Mouse (Mus musculus) induced T-regulatory cell, adult 2 months (primary cell): Measurements from ENCODE around the gene Gm14139.
A peak's percentile ranks its signal among the peaks of the same experiment; 100 is the strongest.
"Not testable (repeated sequence)": the region's sequence is repeated elsewhere in the genome, so short reads cannot be mapped to it uniquely, and the experiment has no call there.

Experiments used
- DNase-seq: peaks from one replicate; pipeline ENCODE4 v3.0.0-alpha.2; 2012; ENCODE audit warnings: low read depth

Gene Gm14139

DNA sequence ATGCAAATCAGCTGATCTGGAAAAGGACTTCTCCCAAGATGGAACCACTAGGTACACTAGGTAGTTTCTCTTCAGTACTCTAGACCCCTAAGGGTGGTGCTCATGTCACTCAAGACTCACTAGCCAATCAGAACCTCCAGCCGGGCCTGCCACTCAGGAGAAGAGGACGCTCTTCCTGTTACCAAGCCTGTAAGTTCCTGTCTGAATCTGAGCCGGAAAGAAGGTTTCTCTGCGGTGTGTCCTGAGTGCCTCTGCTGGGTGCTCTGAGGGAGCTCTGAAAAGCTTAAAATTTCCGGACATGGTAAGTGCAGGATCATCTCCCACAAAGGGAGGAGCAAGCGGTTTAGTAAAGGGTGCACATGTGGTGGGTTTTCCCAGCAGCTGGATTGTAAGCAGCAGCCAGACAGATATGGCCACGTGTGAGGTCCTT is at the start of gene Gm14139:
TSS of gene Gm14139 (plus strand) at position 186 of the 430 bp plus-strand sequence.
- DNase-seq, result peak; percentile 6

GRCm38 (mm10) chr2:150132002-150132401 is 49.6 kb upstream of the Gm14139 start:
- not testable (repeated sequence) for DNase-seq

- no peak for DNase-seq
These were observed 48.8 kb upstream of the Gm14139 start for GRCm38 (mm10) chr2:150132773-150133172.

DNA sequence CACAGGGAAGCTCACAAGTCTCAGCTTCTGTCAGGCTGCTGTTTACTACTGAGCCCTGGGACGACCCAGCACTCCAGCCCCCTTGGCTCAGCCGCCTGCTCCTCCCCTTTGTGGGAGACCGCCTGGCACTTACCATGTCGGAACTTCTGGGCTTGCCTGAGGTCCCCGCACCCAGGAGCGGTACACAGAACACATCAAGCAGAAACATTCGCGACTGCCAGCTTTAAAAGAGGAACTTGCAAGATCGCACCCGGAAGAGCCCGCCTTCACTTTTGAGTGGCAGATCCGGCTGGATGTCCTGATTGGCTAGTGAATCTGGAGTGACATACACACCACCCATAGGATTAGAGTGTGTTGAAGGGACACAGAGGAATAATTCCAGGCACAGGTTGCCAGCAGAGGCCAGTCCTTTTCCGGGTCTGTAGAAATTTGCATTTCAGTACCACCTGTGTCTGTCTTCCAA is 45.1 kb upstream of the Gm14139 start, which contains the start of gene Zfp120:
TSS of gene Zfp120 (minus strand) at position 274 of the 463 bp plus-strand sequence.
- peak; percentile 94 for DNase-seq

DNA sequence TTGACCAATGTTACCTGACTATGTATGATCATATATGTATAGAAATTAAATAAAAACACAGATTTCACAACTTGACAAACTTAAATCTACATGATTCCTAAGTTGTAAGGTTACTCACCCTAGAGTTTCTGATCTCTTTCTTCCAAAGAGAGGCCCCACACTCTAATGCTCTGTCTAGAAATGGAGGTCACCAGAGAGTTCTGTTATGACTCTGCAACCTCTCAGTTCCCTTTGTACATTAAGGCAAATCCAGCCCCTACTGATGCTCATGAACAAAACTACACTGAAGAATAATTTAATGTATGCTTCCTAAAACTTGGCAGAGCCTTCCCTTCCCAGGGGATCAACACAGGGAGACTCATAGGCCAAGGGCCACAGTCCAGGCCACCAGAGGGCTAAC is 14.9 kb upstream of the Gm14139 start:
- DNase-seq, result no peak

DNA sequence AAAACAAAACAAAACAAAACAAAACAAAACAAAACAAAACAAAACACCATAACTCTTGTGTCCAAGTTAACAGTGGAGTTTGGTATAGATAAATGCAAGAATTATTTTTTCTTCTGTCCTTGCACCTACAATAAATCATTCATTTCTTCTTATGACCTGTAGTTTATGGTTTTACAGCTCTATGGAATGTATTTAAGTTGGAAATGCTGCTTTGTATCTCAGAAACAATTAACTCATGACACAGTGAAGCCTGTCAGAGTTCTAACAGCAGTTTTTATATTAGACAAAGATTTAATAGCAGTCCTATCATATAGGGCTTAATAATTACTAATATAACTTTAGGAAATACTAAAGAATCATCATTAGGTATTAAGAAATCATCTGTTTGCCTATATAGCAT is 7.7 kb upstream of the Gm14139 start:
- no peak for DNase-seq

GRCm38 (mm10) chr2:150179579-150179978 is 2.0 kb upstream of the Gm14139 start, which contains the start of gene Gm10770:
Gene Gm10770, minus strand, starts transcription at chr2:150179679.
- DNase-seq, result not testable (repeated sequence)

DNA sequence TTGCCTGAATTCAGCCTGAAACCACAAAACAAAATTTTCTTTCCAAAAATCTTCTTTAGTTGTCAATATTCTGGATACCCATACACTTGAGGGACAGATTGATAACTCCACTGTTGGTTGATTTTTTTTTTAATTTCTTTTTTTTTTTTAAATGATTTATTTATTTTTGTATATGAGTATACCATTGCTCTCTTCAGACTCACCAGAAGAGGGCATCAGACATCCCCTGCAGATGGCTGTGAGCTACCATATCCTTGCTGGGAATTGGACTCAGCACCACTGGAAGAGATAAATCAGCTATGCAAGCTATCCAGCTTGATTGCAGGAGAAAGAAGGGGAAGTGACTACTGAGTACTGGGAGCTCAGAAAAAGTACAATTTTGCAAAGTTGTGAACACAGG is 509 bp upstream of the Gm14139 start:
- DNase-seq, result not testable (repeated sequence)

DNA sequence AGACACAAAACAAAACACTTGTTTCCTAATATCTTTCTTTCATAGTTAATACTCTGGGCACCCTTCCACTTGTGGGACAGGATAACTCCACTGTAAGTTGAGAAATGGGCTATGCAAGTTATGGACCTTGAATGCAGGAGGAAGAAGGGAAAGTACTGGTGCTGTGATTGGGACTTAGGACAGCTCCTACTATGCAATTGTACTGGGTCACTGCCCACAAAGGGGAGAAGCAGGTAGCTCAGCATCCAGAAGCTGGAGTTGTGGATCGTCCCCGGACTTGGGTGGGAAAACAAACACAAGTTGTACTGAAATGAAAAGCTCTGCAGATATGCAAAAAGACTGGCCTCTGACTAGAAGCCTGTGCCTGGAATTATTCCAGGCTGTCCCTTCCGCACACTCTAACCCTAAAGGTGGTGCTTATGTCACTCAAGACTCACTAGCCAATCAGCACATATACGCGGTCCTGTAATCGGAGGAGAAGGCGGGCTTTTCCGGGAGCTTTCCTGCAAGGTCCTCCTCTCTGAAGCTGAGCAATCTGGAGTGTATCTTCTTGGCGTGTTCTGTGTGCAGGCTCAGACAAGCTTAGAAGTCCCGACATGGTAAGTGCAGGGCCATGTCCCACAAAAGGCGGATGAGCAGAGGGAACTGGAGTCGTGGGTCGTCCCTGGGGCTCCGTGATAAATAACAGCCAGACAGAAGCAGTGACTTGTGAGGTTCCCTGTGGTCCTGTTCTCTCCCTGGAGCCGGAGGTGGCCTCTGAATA is 36.2 kb downstream of the Gm14139 start, which contains the start of gene Zfp937:
TSS of gene Zfp937 (plus strand) at position 474 of the 763 bp plus-strand sequence.
- peak; percentile 41 for DNase-seq

DNA sequence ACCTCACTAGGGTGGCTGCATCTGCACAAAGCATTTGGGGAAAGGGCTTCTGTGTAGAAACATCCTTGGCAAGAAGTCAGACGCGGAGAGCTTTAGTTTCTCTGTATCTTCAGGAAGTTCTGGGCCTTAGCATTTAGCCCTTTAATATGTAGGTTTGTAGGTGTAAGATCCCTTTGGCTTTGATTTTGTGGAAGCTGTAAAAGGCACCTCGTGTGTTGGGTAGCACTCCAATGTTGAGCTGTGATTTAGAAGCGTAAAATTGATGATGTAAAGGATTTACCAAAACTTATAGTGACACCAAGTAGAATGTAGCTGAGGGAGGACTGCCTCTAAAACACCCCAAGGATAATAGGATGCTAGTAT is 36.8 kb downstream of the Gm14139 start:
- DNase-seq, result not testable (repeated sequence)

GRCm38 (mm10) chr2:150223263-150223662 is 41.7 kb downstream of the Gm14139 start:
- DNase-seq, result not testable (repeated sequence)
